Mouse (Mus musculus) embryonic fibroblast, embryonic 13.5 days (primary cell): ENCODE data around the gene Dbp.

Experiments
- CTCF ChIP-seq: IDR thresholded peaks from 2 replicates; pipeline ENCODE4 v1.5.1; 2011; ENCODE audit warnings: mild to moderate bottlenecking, control low read depth, low read length, moderate library complexity, borderline replicate concordance; ENCODE audit not compliant: insufficient read depth
- POLR2A ChIP-seq: IDR thresholded peaks from 2 replicates; pipeline ENCODE4 v1.6.1; 2011; ENCODE audit warnings: low read depth, mild to moderate bottlenecking, control low read depth, low read length, moderate library complexity

DNA sequence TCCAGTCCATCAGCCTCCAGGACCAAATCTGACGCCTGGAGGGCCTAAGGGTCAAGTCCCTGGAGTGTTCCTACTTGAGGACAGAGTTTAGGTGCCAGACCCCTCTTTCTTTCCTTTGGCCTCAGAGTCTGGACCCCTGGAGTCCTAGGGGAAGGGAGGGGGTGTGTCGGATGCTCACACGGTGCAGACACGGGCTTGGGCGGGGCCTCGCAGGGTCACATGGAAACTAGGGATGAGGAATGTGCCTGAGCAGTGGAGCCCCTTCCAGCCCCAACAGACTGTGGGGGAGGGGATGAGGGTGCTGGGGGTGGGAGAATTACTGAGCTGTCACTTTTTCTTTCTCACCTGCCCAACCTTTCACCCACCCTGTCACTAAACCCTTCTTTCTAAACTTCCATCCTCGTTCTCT is 989 bp downstream of the Dbp start:
- TF ChIP-seq CTCF (no peak), POLR2A (peak; percentile 44)
